Mouse (Mus musculus) embryo, embryonic 11.5 days (tissue): ENCODE measurements at regions not wholly inside any gene's neighbourhood (a gene's known extent, or its start where the extent isn't known, plus 50 kb on each side); places are given as distances from the start of the nearest gene placed in this dataset.

Source experiments
- DNase-seq: peaks from one replicate; pipeline ENCODE4 v3.0.0-alpha.2; 2012; ENCODE audit warnings: low read depth, low spot score

DNA sequence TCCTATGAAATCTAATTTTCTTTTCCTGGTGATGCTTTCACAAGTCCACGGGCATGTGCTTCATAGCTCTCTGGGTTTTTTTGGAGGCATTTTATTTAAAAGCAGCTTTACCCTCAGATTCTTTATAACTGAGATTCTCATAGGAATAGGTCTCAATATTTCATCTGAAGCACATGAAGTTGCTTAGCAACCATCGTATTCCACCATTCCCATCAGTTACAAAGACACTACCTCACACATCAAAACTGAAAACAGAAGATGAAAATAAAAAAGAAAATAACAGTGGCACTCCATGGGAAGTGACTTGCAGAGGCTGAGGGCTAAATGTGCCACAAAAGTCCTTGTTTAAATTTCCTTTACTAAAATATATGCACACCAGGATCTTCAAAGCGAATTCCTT, 384.0 kb upstream of the 1700015G11Rik start:
- DNase-seq = no peak

DNA sequence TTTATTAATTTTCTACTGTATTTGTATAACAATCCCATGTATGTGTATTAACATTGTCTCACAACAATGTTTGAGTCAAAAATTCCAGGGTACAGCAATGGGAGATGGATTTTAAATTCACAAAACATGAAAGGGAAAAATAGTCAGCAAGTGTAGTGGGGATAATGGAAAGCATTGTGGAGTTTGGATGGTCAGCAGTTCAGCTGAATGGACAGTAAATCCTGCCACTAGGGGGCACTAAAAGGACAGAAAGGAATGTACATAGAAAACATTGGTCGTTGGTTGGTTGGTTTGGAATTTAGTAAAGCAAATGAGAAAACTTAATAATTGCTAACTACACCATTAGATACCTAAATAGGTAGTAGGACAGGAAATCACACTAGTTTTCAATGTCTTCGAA, 376.3 kb upstream of the 1700015G11Rik start:
- DNase-seq = peak; percentile 42
